Mouse (Mus musculus) forebrain, postnatal 0 days (tissue): ENCODE data around the gene Afdn. TPM values are rescaled to one million over a fixed set of nuclear protein-coding genes. Genes with fewer than 3 reads are reported as not detected.

Experiments used
- ATAC-seq: fragments of 200-750 bp; cut with Nextera tagmentation; 2 replicates; pipeline ENCODE4 v1.8.0; 2017; ENCODE audit warnings: mild to moderate bottlenecking, moderate library complexity
- DNase-seq: peaks from one replicate; pipeline ENCODE4 v3.0.0-alpha.2; 2015
- H3K27ac ChIP-seq: fragments of 300-500 bp; sonication (generic); 2 replicates; pipeline ENCODE4 v1.5.1; 2014; ENCODE audit warnings: low read depth, mild to moderate bottlenecking, antibody characterized with exemption, low read length, moderate library complexity, mixed read lengths
- H3K27me3 ChIP-seq: fragments of 300-500 bp; sonication (generic); 2 replicates; pipeline ENCODE4 v1.6.1; 2014; ENCODE audit warnings: mild to moderate bottlenecking, low read length, mixed read lengths; ENCODE audit not compliant: insufficient read depth
- H3K36me3 ChIP-seq: fragments of 300-500 bp; sonication (generic); 2 replicates; pipeline ENCODE4 v1.6.1; 2014; ENCODE audit warnings: mild to moderate bottlenecking, moderate library complexity; ENCODE audit not compliant: insufficient read depth
- H3K4me1 ChIP-seq: fragments of 300-500 bp; sonication (generic); 2 replicates; pipeline ENCODE4 v1.6.1; 2014; ENCODE audit warnings: antibody characterized with exemption; ENCODE audit not compliant: insufficient read depth
- H3K4me2 ChIP-seq: fragments of 300-500 bp; sonication (generic); 2 replicates; pipeline ENCODE4 v1.6.1; 2014; ENCODE audit warnings: low read depth, mild to moderate bottlenecking, moderate library complexity
- H3K4me3 ChIP-seq: fragments of 300-500 bp; sonication (generic); 2 replicates; pipeline ENCODE4 v1.5.1; 2014; ENCODE audit warnings: low read depth, low read length, mixed read lengths
- H3K9ac ChIP-seq: fragments of 300-500 bp; sonication (generic); 2 replicates; pipeline ENCODE4 v1.6.1; 2014; ENCODE audit warnings: mild to moderate bottlenecking
- H3K9me3 ChIP-seq: fragments of 300-500 bp; sonication (generic); 2 replicates; pipeline ENCODE4 v1.6.1; 2016; ENCODE audit warnings: low read length
- CTCF ChIP-seq: sonication (generic); IDR thresholded peaks from 2 replicates; pipeline ENCODE4 v1.5.1; 2016; ENCODE audit warnings: antibody characterized with exemption, control low read depth, low read depth
- WGBS: fragments of 180-500 bp; shearing (Covaris S2); extraction: QIAGEN DNeasy Blood & Tissue Kit; methylation state at CpG from one replicate; pipeline ENCODE4 v1.1.7; 2014; 5-methylcytosine and 5-hydroxymethylcytosine counted together
- polyA plus RNA-seq: library from polyadenylated mRNA; unstranded; fragments of >200 nt; fragmentation: Nextera tagmentation; extraction: Ambion mirVana; gene quantifications from 2 replicates; pipeline ENCODE4 v1.2.1, GENCODE M21; 2015
- total RNA-seq: library from RNA; depleted of rRNA; stranded (reverse); fragments of >200 nt; gene quantifications from 2 replicates; pipeline ENCODE4 v1.2.3, GENCODE M21; 2014

The Afdn gene
- total and polyA plus RNA-seq, 2 experiments from 2014 or later: 129 to 146 TPM

- no peak for TF ChIP-seq CTCF
- 92% methylated on average over 6 of the region's 6 CpGs for WGBS
- no peaks in the 10 kb centered on the region for H3K36me3 ChIP-seq
- H3K4me3 ChIP-seq: no peak overlapping the region
- no peak overlapping the region for H3K9ac ChIP-seq
- ATAC-seq: no peak
- H3K4me2 ChIP-seq: no peak overlapping the region
- no peak for DNase-seq
- no peaks in the 10 kb centered on the region for H3K27me3 ChIP-seq
- no peaks in the 10 kb centered on the region for H3K4me1 ChIP-seq
- H3K9me3 ChIP-seq: no peaks in the 10 kb centered on the region
- H3K27ac ChIP-seq: no peak overlapping the region
Observed at GRCm38 (mm10) chr17:13716336-13716735, 44.0 kb upstream of the Afdn start.

- ATAC-seq: no peak; the same call in 1 of the 2 replicates
- H3K4me1 ChIP-seq: no peaks in the 10 kb centered on the region
- no peak overlapping the region for H3K27ac ChIP-seq
- H3K4me3 ChIP-seq: no peak overlapping the region
- no peak overlapping the region for H3K9ac ChIP-seq
- no peak for DNase-seq
- 87% methylated on average over 11 of the region's 11 CpGs for WGBS
- TF ChIP-seq CTCF: no peak
- H3K27me3 ChIP-seq: no peaks in the 10 kb centered on the region
- H3K36me3 ChIP-seq: no peaks in the 10 kb centered on the region
- H3K9me3 ChIP-seq: no peaks in the 10 kb centered on the region
- H3K4me2 ChIP-seq: no peak overlapping the region
Observed at GRCm38 (mm10) chr17:13717428-13717827, 42.9 kb upstream of the Afdn start.

- 92% methylated on average over 5 of the region's 5 CpGs for WGBS
- no peak for ATAC-seq
- no peak overlapping the region for H3K4me2 ChIP-seq
Observed at GRCm38 (mm10) chr17:13720187-13720586, 40.2 kb upstream of the Afdn start.

GRCm38 (mm10) chr17:13721372-13721771 is 39.0 kb upstream of the Afdn start:
- 88% methylated on average over 2 of the region's 2 CpGs for WGBS
- no peak overlapping the region for H3K9ac ChIP-seq
- no peaks in the 10 kb centered on the region for H3K4me1 ChIP-seq
- H3K27ac ChIP-seq: no peak overlapping the region
- no peaks in the 10 kb centered on the region for H3K36me3 ChIP-seq
- ATAC-seq: no peak
- TF ChIP-seq CTCF: no peak
- DNase-seq: no peak
- H3K4me3 ChIP-seq: no peak overlapping the region
- no peaks in the 10 kb centered on the region for H3K9me3 ChIP-seq
- no peaks in the 10 kb centered on the region for H3K27me3 ChIP-seq
- H3K4me2 ChIP-seq: no peak overlapping the region

More at GRCm38 (mm10) chr17:13720187-13720586, 40.2 kb upstream of the Afdn start:
- no peak overlapping the region for H3K27ac ChIP-seq
- H3K9me3 ChIP-seq: no peaks in the 10 kb centered on the region
- no peak for TF ChIP-seq CTCF
- no peak for DNase-seq
- no peaks in the 10 kb centered on the region for H3K27me3 ChIP-seq
- H3K9ac ChIP-seq: no peak overlapping the region
- no peak overlapping the region for H3K4me3 ChIP-seq
- no peaks in the 10 kb centered on the region for H3K4me1 ChIP-seq
- H3K36me3 ChIP-seq: no peaks in the 10 kb centered on the region

GRCm38 (mm10) chr17:13722434-13722833 is 37.9 kb upstream of the Afdn start:
- TF ChIP-seq CTCF: no peak
- no peak overlapping the region for H3K27ac ChIP-seq
- no peak for DNase-seq

GRCm38 (mm10) chr17:13725004-13725550 is 35.3 kb upstream of the Afdn start:
- Histone ChIP-seq H3K9me3 (no peaks in the 10 kb centered on the region), H3K27me3 (no peaks in the 10 kb centered on the region), H3K27ac (no peak overlapping the region), H3K4me1 (no peaks in the 10 kb centered on the region), H3K9ac (no peak overlapping the region), H3K4me2 (no peak overlapping the region), H3K36me3 (no peaks in the 10 kb centered on the region), H3K4me3 (no peak overlapping the region)
- 31% methylated on average over 4 of the region's 4 CpGs for WGBS
- ATAC-seq (no peak), DNase-seq (no peak)
- TF ChIP-seq CTCF: no peak

More at GRCm38 (mm10) chr17:13722434-13722833, 37.9 kb upstream of the Afdn start:
- WGBS: 7% methylated on average over 2 of the region's 2 CpGs
- Histone ChIP-seq H3K9me3 (no peaks in the 10 kb centered on the region), H3K36me3 (no peaks in the 10 kb centered on the region), H3K27me3 (no peaks in the 10 kb centered on the region), H3K4me2 (no peak overlapping the region), H3K4me3 (no peak overlapping the region), H3K4me1 (no peaks in the 10 kb centered on the region), H3K9ac (no peak overlapping the region)
- peak; percentile 68 for ATAC-seq

- WGBS: 96% methylated on average over 8 of the region's 8 CpGs
- no peak overlapping the region for H3K4me3 ChIP-seq
- TF ChIP-seq CTCF: no peak
- H3K4me1 ChIP-seq: no peaks in the 10 kb centered on the region
- H3K27ac ChIP-seq: no peak overlapping the region
- H3K36me3 ChIP-seq: no peaks in the 10 kb centered on the region
- no peaks in the 10 kb centered on the region for H3K9me3 ChIP-seq
- ATAC-seq: no peak
- no peak overlapping the region for H3K9ac ChIP-seq
- DNase-seq: no peak
- no peaks in the 10 kb centered on the region for H3K27me3 ChIP-seq
- no peak overlapping the region for H3K4me2 ChIP-seq
Observed at GRCm38 (mm10) chr17:13726832-13727355, 33.4 kb upstream of the Afdn start.
